ENCODE assay signal across 25 mouse cellular contexts in the genomic region with DNA sequence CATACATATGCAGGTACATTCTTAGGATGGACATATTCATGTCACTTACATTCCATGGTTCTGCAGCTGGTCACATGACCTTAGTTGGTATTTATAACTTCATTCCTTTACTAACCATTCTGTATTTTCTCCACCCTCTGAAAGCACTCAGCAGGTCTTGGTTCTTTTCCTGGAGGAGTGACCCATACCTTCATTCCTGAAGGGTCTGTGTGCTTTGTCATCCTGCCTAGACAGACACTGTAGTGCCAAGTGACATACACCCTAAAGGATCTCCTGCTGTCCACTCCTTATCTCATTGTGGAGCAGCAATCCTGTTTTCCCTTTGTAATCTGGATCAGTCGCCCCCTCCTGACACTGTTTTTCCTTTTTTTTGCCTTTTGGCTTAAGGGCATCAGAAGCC. TPM values are rescaled to one million over a fixed set of nuclear protein-coding genes. Genes with fewer than 3 reads are reported as not detected.
DNase-seq lines count a peak whose midpoint lies in the region; ATAC-seq and TF ChIP-seq lines count a peak whose summit lies in the region.
"Had no signal": no experiment of that assay in that cellular context is flagged by ENCODE, and none has a peak within 500 bp of the region (broad histone marks: within the 10 kb centered on the region; RNA-seq: fewer than 3 reads in every experiment).

No protein-coding gene starts in this region.

- ATAC-seq in heart, embryonic 13.5 days (ENCODE audit: extremely low read depth, insufficient number of reproducible peaks, low FRiP score, low TSS enrichment), result no peak
- no peak for ATAC-seq in liver, postnatal 0 days
- no peak for ATAC-seq in frontal cortex, adult (ENCODE audit: low TSS enrichment)
- ATAC-seq: activated CD4-positive, CD25-positive, alpha-beta regulatory T cell, adult 4 months; CD4-positive, CD25-positive, alpha-beta regulatory T cell, adult 4 months; forebrain, embryonic 16.5 days; intestine, embryonic 15.5 days; Patski had no signal

- H3K4me1 ChIP-seq in heart, embryonic 13.5 days, result peaks cover 72% of the 10 kb centered on the region
- peaks cover 34% of the 10 kb centered on the region for H3K4me1 ChIP-seq in liver, adult 2 months (ENCODE audit: control insufficient read depth, insufficient read depth, low read length)
- H3K4me1 ChIP-seq in liver, postnatal 0 days (ENCODE audit: insufficient read depth), result peaks cover 18% of the 10 kb centered on the region
- peaks cover 12 to 15% of the 10 kb centered on the region in 2 experiments for H3K4me1 ChIP-seq in MEL (ENCODE audit: control insufficient read depth in 1 of 2, insufficient read depth in 2 of 2, low read length in 2 of 2)
- H3K4me1 ChIP-seq: forebrain, embryonic 12.5 days had no signal

- no peak overlapping the region for H3K4me3 ChIP-seq in heart, embryonic 13.5 days
- no peak overlapping the region for H3K4me3 ChIP-seq in liver, adult 2 months (ENCODE audit: insufficient read depth, low read depth, low read length)
- H3K4me3 ChIP-seq in liver, postnatal 0 days (ENCODE audit: low read depth, low read length), result no peak overlapping the region
- H3K4me3 ChIP-seq in MEL (ENCODE audit: control insufficient read depth in 1 of 2, insufficient read depth in 1 of 2, low read depth in 2 of 2, low read length in 2 of 2), result no peak overlapping the region
- H3K4me3 ChIP-seq: embryonic facial prominence, embryonic 12.5 days; forebrain, embryonic 12.5 days; gastrocnemius, adult 2 months; heart, embryonic 10.5 days; hindbrain, embryonic 10.5 days; intestine, embryonic 15.5 days had no signal

- H3K27me3 ChIP-seq in heart, embryonic 13.5 days (replicated peaks), result no peaks in the 10 kb centered on the region
- no peaks in the 10 kb centered on the region for H3K27me3 ChIP-seq in liver, adult 2 months (ENCODE audit: control insufficient read depth, insufficient read depth, low read length)
- H3K27me3 ChIP-seq in liver, postnatal 0 days (ENCODE audit: insufficient read depth, low read length), result no peaks in the 10 kb centered on the region
- H3K27me3 ChIP-seq in MEL (ENCODE audit: control insufficient read depth in 1 of 2, insufficient read depth in 2 of 2, low read length in 2 of 2), result no peaks in the 10 kb centered on the region
- H3K27me3 ChIP-seq: embryonic facial prominence, embryonic 12.5 days; forebrain, embryonic 12.5 days; intestine, embryonic 15.5 days; Patski had no signal

- peaks cover 35% of the 10 kb centered on the region for H3K79me2 ChIP-seq in liver, adult 2 months (ENCODE audit: control insufficient read depth, insufficient read depth, low read length)
- peaks cover 16% of the 10 kb centered on the region for H3K79me2 ChIP-seq in MEL (ENCODE audit: control insufficient read depth, insufficient read depth, low read length, poor library complexity)

- peak overlapping the region; percentile 3; the same call in 1 of the 2 replicates for H3K4me2 ChIP-seq in heart, embryonic 13.5 days
- no peak overlapping the region for H3K4me2 ChIP-seq in liver, postnatal 0 days (ENCODE audit: low read depth, low read length)
- H3K4me2 ChIP-seq: embryonic facial prominence, embryonic 12.5 days; forebrain, embryonic 12.5 days; hindbrain, embryonic 14.5 days; intestine, embryonic 15.5 days had no signal

- no peaks in the 10 kb centered on the region for H3K36me3 ChIP-seq in heart, embryonic 13.5 days
- H3K36me3 ChIP-seq in liver, adult 2 months (ENCODE audit: control insufficient read depth, insufficient read depth, low read length), result peaks cover 19% of the 10 kb centered on the region
- H3K36me3 ChIP-seq in liver, postnatal 0 days (replicated peaks; ENCODE audit: insufficient read depth, low read length), result no peaks in the 10 kb centered on the region
- H3K36me3 ChIP-seq in MEL (ENCODE audit: control insufficient read depth in 1 of 2, insufficient read depth in 2 of 2, low read length in 2 of 2), result peaks cover 0 to 32% of the 10 kb centered on the region in 2 experiments; a peak in 3 of 4 replicates
- H3K36me3 ChIP-seq: embryonic facial prominence, embryonic 12.5 days; forebrain, embryonic 12.5 days; hindbrain, embryonic 10.5 days; intestine, embryonic 15.5 days had no signal

- TF ChIP-seq RAD21 in MEL (IDR thresholded peaks at IDR 0.05; ENCODE audit: low read depth, low read length), result no peak

- no peak for TF ChIP-seq CTCF in liver, adult 2 months (IDR thresholded peaks at IDR 0.05; ENCODE audit: low read depth, low read length)
- no peak for TF ChIP-seq CTCF in liver, postnatal 0 days (IDR thresholded peaks at IDR 0.05; ENCODE audit: low read depth)
- TF ChIP-seq CTCF in MEL (IDR thresholded peaks at IDR 0.05 in 2 of 3, conservative IDR thresholded peaks at IDR 0.05 in 1 of 3; ENCODE audit: control insufficient read depth in 1 of 3, insufficient read depth in 1 of 3, low read depth in 2 of 3, low read length in 3 of 3, poor library complexity in 1 of 3, severe bottlenecking in 1 of 3), result no peak

- 5% methylated on average over 1 of the region's 1 CpGs for WGBS in heart, embryonic 13.5 days
- WGBS in liver, adult 2 months, result 11% methylated on average over 1 of the region's 1 CpGs
- 64% methylated on average over 1 of the region's 1 CpGs for WGBS in liver, postnatal 0 days (ENCODE audit: insufficient replicate concordance)

- TF ChIP-seq EP300 in liver, postnatal 0 days (IDR thresholded peaks at IDR 0.05; ENCODE audit: low read depth), result no peak
- TF ChIP-seq EP300 in MEL (IDR thresholded peaks at IDR 0.05; ENCODE audit: low read depth in 1 of 2, low read length in 2 of 2), result no peak

- H3K9ac ChIP-seq in heart, embryonic 13.5 days, result no peak overlapping the region
- H3K9ac ChIP-seq in liver, adult 2 months (ENCODE audit: low read depth, low read length), result peak overlapping the region; percentile 63
- no peak overlapping the region for H3K9ac ChIP-seq in liver, postnatal 0 days (replicated peaks)
- H3K9ac ChIP-seq in MEL (ENCODE audit: control insufficient read depth, low read depth, low read length, poor library complexity, severe bottlenecking), result no peak overlapping the region
- H3K9ac ChIP-seq: embryonic facial prominence, embryonic 12.5 days; forebrain, embryonic 12.5 days; hindbrain, embryonic 14.5 days; intestine, embryonic 15.5 days had no signal

- intact Hi-C loops in left cerebral cortex, postnatal 36 days (cut with DNase I), result no loop called here

- H3K9me3 ChIP-seq in heart, embryonic 13.5 days, result no peaks in the 10 kb centered on the region
- H3K9me3 ChIP-seq in liver, postnatal 0 days (ENCODE audit: low read length), result no peaks in the 10 kb centered on the region
- no peaks in the 10 kb centered on the region for H3K9me3 ChIP-seq in MEL (replicated peaks; ENCODE audit: insufficient read depth, low read length)
- H3K9me3 ChIP-seq: embryonic facial prominence, embryonic 12.5 days; forebrain, embryonic 12.5 days; G1E; heart, embryonic 10.5 days; hindbrain, embryonic 10.5 days; intestine, embryonic 15.5 days had no signal

- TF ChIP-seq POLR2A in liver, adult 2 months (IDR thresholded peaks at IDR 0.05; ENCODE audit: extremely low read depth, insufficient read depth, low read length), result no peak
- no peak for TF ChIP-seq POLR2A in MEL (IDR thresholded peaks at IDR 0.05; ENCODE audit: control insufficient read depth in 1 of 2, insufficient read depth in 1 of 2, low read depth in 1 of 2, low read length in 2 of 2, poor library complexity in 1 of 2)

- H3K27ac ChIP-seq in heart, embryonic 13.5 days (replicated peaks), result peak overlapping the region; percentile 69
- H3K27ac ChIP-seq in liver, adult 2 months (replicated peaks; ENCODE audit: insufficient read depth, low read depth, low read length), result peak overlapping the region; percentile 55
- no peak overlapping the region for H3K27ac ChIP-seq in liver, postnatal 0 days (ENCODE audit: low read depth)
- no peak overlapping the region for H3K27ac ChIP-seq in MEL (ENCODE audit: control insufficient read depth, low read depth, low read length)
- H3K27ac ChIP-seq: embryonic facial prominence, embryonic 12.5 days; forebrain, embryonic 12.5 days; gastrocnemius, adult 2 months; hindbrain, embryonic 10.5 days; hindbrain, embryonic 14.5 days; intestine, embryonic 15.5 days had no signal

- DNase-seq in heart, postnatal 4 days, result no peak
- DNase-seq in liver, adult 2 months (ENCODE audit: extremely low read depth, low read depth, low spot score), result peak; percentile 37
- no peak for DNase-seq in liver, postnatal 0 days
- DNase-seq in MEL (ENCODE audit: low read depth, low spot score), result no peak
- DNase-seq in left cerebral cortex, postnatal 36 days (ENCODE audit: low spot score in 2 of 2), result no peak
- DNase-seq: adrenal gland, postnatal 14 days; cerebellum, adult 11-12 months; cerebellum, adult 9-10 months; cerebellum, postnatal 25 days; gastrocnemius, adult 2 months; gastrocnemius, postnatal 25 days; kidney, adult 18-20 months had no signal

TF ChIP-seq in MEL, 35 proteins besides CTCF, POLR2A, EP300 and RAD21:
- TF ChIP-seq SMC3 (IDR thresholded peaks at IDR 0.05; ENCODE audit: low read depth, low read length), result no peak
- TF ChIP-seq USF1 (IDR thresholded peaks at IDR 0.05; ENCODE audit: low read depth, low read length), result peak; percentile 50; the same call in 1 of the 2 replicates

RNA-seq across cellular contexts. Expression of a gene that starts 30.4 kb away (rescaled TPM):
- 242 and 253 TPM in 2 replicates for polyA plus RNA-seq in heart, embryonic 13.5 days (2015; fragmentation: Nextera tagmentation; extraction: Ambion mirVana)
- total RNA-seq in heart, postnatal 4 days (2021), result 100 to 1,000 TPM; 142 to 149 TPM
- 877 and 924 TPM in 2 replicates for total RNA-seq in liver, adult 2 months (2014; rRNA removed)
- polyA plus RNA-seq in liver, adult 2 months (2012; rRNA removed), result 231 and 284 TPM in 2 replicates
- polyA plus RNA-seq in liver, postnatal 0 days (2015; fragmentation: Nextera tagmentation; extraction: Ambion mirVana), result 467 and 475 TPM in 2 replicates
- total RNA-seq in MEL (2012; rRNA removed), result 102 and 125 TPM in 2 replicates
- 100 to 1,000 TPM in 1 of 2 experiments, 10 to 100 TPM in 1; 69.0 to 479 TPM for polyA plus RNA-seq in MEL (2012; ENCODE audit: insufficient read depth in 1 of 2, insufficient read length in 2 of 2, low read depth in 1 of 2, low replicate concordance in 2 of 2, missing spikeins in 1 of 2)
- total RNA-seq in left cerebral cortex, postnatal 36 days (2021), result 10 to 100 TPM; 63.6 to 66.2 TPM

RNA-seq across cellular contexts. Expression of a gene that starts 30.5 kb away (rescaled TPM):
- 59.6 and 64.6 TPM in 2 replicates for polyA plus RNA-seq in heart, embryonic 13.5 days (2015; fragmentation: Nextera tagmentation; extraction: Ambion mirVana)
- 10 to 100 TPM; 75.5 to 79.0 TPM for total RNA-seq in heart, postnatal 4 days (2021)
- total RNA-seq in liver, adult 2 months (2014; rRNA removed), result 126 and 143 TPM in 2 replicates
- polyA plus RNA-seq in liver, adult 2 months (2012; rRNA removed), result 44.8 and 55.2 TPM in 2 replicates
- 23.5 and 28.6 TPM in 2 replicates for polyA plus RNA-seq in liver, postnatal 0 days (2015; fragmentation: Nextera tagmentation; extraction: Ambion mirVana)
- 27.9 and 31.8 TPM in 2 replicates for total RNA-seq in MEL (2012; rRNA removed)
- 10 to 100 TPM in 1 of 2 experiments, not detected in 1; 47.4 TPM for polyA plus RNA-seq in MEL (2012; ENCODE audit: insufficient read depth in 1 of 2, insufficient read length in 2 of 2, low read depth in 1 of 2, low replicate concordance in 2 of 2, missing spikeins in 1 of 2)
- 10 to 100 TPM; 61.7 to 62.0 TPM for total RNA-seq in left cerebral cortex, postnatal 36 days (2021)

Comparison
In these comparisons a context has a peak if more than half of its experiments do, and no peak if none do; other contexts are left out.
1. H3K27ac ChIP-seq: peak in heart, embryonic 13.5 days (single experiment) and liver, adult 2 months (single experiment); none in liver, postnatal 0 days (single experiment) and MEL (single experiment).